Mouse (Mus musculus) hindbrain, embryonic 15.5 days (tissue): ENCODE results near the gene Prok1. TPM values are rescaled to one million over a fixed set of nuclear protein-coding genes. Genes with fewer than 3 reads are reported as not detected.

ENCODE experiments used
- ATAC-seq: fragments of 200-750 bp; cut with Nextera tagmentation; 2 replicates; pipeline ENCODE4 v1.8.0; 2017; ENCODE audit warnings: low read depth, moderate number of reproducible peaks, moderate TSS enrichment; ENCODE audit not compliant: low FRiP score
- H3K27ac ChIP-seq: fragments of 300-500 bp; sonication (generic); replicated peaks from 2 replicates; pipeline ENCODE4 v1.5.1; 2015; ENCODE audit warnings: mild to moderate bottlenecking, inconsistent platforms
- H3K27me3 ChIP-seq: fragments of 300-500 bp; sonication (generic); 2 replicates; pipeline ENCODE4 v1.6.1; 2015; ENCODE audit warnings: control low read depth, inconsistent platforms
- H3K36me3 ChIP-seq: fragments of 300-500 bp; sonication (generic); 2 replicates; pipeline ENCODE4 v1.6.1; 2015; ENCODE audit warnings: control low read depth, inconsistent platforms
- H3K4me1 ChIP-seq: fragments of 300-500 bp; sonication (generic); replicated peaks from 2 replicates; pipeline ENCODE4 v1.6.1; 2015; ENCODE audit warnings: control low read depth, inconsistent platforms
- H3K4me2 ChIP-seq: fragments of 300-500 bp; sonication (generic); 2 replicates; pipeline ENCODE4 v1.6.1; 2015; ENCODE audit warnings: moderate library complexity, mild to moderate bottlenecking, inconsistent platforms
- H3K4me3 ChIP-seq: fragments of 300-500 bp; sonication (generic); 2 replicates; pipeline ENCODE4 v1.5.1; 2015; ENCODE audit warnings: mild to moderate bottlenecking, inconsistent platforms
- H3K9ac ChIP-seq: fragments of 300-500 bp; sonication (generic); 2 replicates; pipeline ENCODE4 v1.6.1; 2015; ENCODE audit warnings: inconsistent platforms
- H3K9me3 ChIP-seq: fragments of 300-500 bp; sonication (generic); 2 replicates; pipeline ENCODE4 v1.6.1; 2016; ENCODE audit warnings: control low read depth, inconsistent platforms
- WGBS: fragments of 180-500 bp; shearing (Covaris S2); methylation state at CpG from one replicate; pipeline ENCODE4 v1.1.7; 2015; 5-methylcytosine and 5-hydroxymethylcytosine counted together
- polyA plus RNA-seq: library from polyadenylated mRNA; unstranded; fragments of >200 nt; fragmentation: Nextera tagmentation; extraction: Ambion mirVana; gene quantifications from 2 replicates; pipeline ENCODE4 v1.2.1, GENCODE M21; 2015

Prok1 gene
- polyA plus RNA-seq, 1 experiment from 2014 or later, result not detected

GRCm38 (mm10) chr3:107257924-107258323 lies 18.4 kb upstream of the Prok1 start:
- Histone ChIP-seq H3K4me2 (no peak overlapping the region), H3K9ac (no peak overlapping the region), H3K36me3 (no peaks in the 10 kb centered on the region), H3K27me3 (no peaks in the 10 kb centered on the region), H3K4me3 (no peak overlapping the region), H3K27ac (peak overlapping the region; percentile 5; the same call in 1 of the 2 replicates), H3K4me1 (peaks cover 28% of the 10 kb centered on the region), H3K9me3 (no peaks in the 10 kb centered on the region)
- 47% methylated on average over 5 of the region's 5 CpGs for WGBS
- ATAC-seq, result no peak

- Histone ChIP-seq H3K36me3 (no peaks in the 10 kb centered on the region), H3K4me3 (no peak overlapping the region), H3K4me2 (no peak overlapping the region), H3K27me3 (no peaks in the 10 kb centered on the region), H3K4me1 (peaks cover 26% of the 10 kb centered on the region), H3K27ac (no peak overlapping the region), H3K9me3 (no peaks in the 10 kb centered on the region), H3K9ac (no peak overlapping the region)
- 42% methylated on average over 7 of the region's 7 CpGs for WGBS
- ATAC-seq, result peak; percentile 43; the same call in 1 of the 2 replicates
Measured at GRCm38 (mm10) chr3:107256724-107257123, 17.2 kb upstream of the Prok1 start.

GRCm38 (mm10) chr3:107255992-107256391 lies 16.5 kb upstream of the Prok1 start:
- H3K27ac ChIP-seq, result no peak overlapping the region
- H3K36me3 ChIP-seq, result no peaks in the 10 kb centered on the region
- H3K4me2 ChIP-seq, result no peak overlapping the region
- no peak overlapping the region for H3K9ac ChIP-seq
- 85% methylated on average over 3 of the region's 3 CpGs for WGBS
- no peaks in the 10 kb centered on the region for H3K27me3 ChIP-seq
- H3K4me1 ChIP-seq, result peaks cover 18% of the 10 kb centered on the region
- H3K9me3 ChIP-seq, result no peaks in the 10 kb centered on the region
- no peak for ATAC-seq
- H3K4me3 ChIP-seq, result no peak overlapping the region

DNA sequence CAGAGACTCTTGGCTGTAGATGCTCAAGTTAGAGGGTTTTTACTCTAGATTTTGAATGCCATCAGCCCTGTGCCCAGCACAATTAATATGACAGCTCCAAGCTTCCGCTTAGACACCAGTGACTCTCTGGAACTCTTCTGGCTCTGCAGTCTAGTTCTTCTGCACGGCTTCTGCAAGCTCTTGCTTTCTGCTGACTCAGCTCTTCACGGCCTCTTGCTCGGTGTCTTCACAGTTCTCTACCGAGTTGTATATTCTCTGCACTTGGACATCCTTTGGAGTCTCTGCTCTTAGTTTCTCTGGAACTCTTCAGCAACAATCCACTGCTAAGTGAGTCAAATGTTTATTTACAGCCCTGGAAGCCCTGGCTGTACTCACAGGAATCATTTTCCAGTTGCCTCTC lies 14.4 kb upstream of the Prok1 start:
- H3K4me2 ChIP-seq, result no peak overlapping the region
- no peak overlapping the region for H3K9ac ChIP-seq
- no peaks in the 10 kb centered on the region for H3K36me3 ChIP-seq
- no peak overlapping the region for H3K27ac ChIP-seq
- 81% methylated on average over 5 of the region's 5 CpGs for WGBS
- ATAC-seq, result no peak
- no peak overlapping the region for H3K4me3 ChIP-seq
- H3K9me3 ChIP-seq, result no peaks in the 10 kb centered on the region
- H3K4me1 ChIP-seq, result peaks cover 13% of the 10 kb centered on the region
- no peaks in the 10 kb centered on the region for H3K27me3 ChIP-seq

GRCm38 (mm10) chr3:107252035-107252434 lies 12.5 kb upstream of the Prok1 start:
- Histone ChIP-seq H3K9me3 (no peaks in the 10 kb centered on the region), H3K4me2 (no peak overlapping the region), H3K27me3 (no peaks in the 10 kb centered on the region), H3K4me1 (peaks cover 6% of the 10 kb centered on the region; the same call in 1 of the 2 replicates), H3K4me3 (no peak overlapping the region), H3K9ac (no peak overlapping the region), H3K27ac (no peak overlapping the region), H3K36me3 (no peaks in the 10 kb centered on the region)
- 63% methylated on average over 4 of the region's 4 CpGs for WGBS
- no peak for ATAC-seq

DNA sequence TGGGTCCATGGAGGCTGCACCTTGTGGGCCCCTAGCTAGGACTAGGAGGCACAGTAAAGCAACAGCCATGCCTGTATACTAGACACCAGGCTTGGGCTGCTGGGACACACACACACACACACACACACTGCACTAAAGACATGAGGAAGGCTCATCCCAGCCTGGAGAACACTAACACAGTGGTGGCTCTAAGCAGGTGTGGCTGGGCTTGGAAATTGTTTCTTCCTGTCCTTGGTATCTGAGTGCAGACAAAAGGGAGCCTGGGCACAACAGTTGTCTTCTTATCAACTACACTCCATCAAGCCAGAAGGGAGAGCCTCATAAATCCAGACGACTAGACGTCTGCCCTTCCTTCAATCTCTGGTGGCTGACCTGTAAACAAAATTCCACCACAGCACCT lies 10.8 kb upstream of the Prok1 start:
- Histone ChIP-seq H3K27ac (no peak overlapping the region), H3K4me2 (no peak overlapping the region), H3K4me3 (no peak overlapping the region), H3K9me3 (no peaks in the 10 kb centered on the region), H3K36me3 (no peaks in the 10 kb centered on the region), H3K4me1 (no peaks in the 10 kb centered on the region; the same call in 1 of the 2 replicates), H3K27me3 (no peaks in the 10 kb centered on the region), H3K9ac (no peak overlapping the region)
- no peak for ATAC-seq
- WGBS, result 80% methylated on average over 2 of the region's 2 CpGs

DNA sequence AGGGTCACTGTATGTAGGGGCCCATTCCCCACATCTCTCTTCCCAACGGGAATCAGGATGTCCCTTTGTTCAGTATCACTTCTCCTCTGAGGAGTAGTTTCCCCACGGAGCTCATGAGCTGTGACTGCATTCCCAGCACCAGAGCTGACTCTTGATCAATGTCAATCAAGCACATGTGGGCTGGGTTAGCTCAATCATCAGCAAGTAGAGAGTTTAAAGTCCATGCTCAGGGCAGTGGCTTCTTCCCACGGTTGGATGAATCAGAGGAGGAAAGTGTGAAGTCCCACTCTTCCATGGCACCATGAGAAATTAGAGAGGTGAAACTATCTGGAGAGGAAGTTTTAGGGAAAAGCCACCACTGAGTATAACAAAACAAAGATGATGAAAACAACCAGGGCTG lies 9.5 kb upstream of the Prok1 start:
- H3K4me2 ChIP-seq, result no peak overlapping the region
- H3K36me3 ChIP-seq, result no peaks in the 10 kb centered on the region
- WGBS, result 70% methylated on average over 3 of the region's 3 CpGs
- no peaks in the 10 kb centered on the region for H3K9me3 ChIP-seq
- H3K27me3 ChIP-seq, result no peaks in the 10 kb centered on the region; the same call in 1 of the 2 replicates
- H3K9ac ChIP-seq, result no peak overlapping the region
- ATAC-seq, result no peak
- H3K4me3 ChIP-seq, result no peak overlapping the region
- H3K27ac ChIP-seq, result no peak overlapping the region
- H3K4me1 ChIP-seq, result no peaks in the 10 kb centered on the region; the same call in 1 of the 2 replicates

DNA sequence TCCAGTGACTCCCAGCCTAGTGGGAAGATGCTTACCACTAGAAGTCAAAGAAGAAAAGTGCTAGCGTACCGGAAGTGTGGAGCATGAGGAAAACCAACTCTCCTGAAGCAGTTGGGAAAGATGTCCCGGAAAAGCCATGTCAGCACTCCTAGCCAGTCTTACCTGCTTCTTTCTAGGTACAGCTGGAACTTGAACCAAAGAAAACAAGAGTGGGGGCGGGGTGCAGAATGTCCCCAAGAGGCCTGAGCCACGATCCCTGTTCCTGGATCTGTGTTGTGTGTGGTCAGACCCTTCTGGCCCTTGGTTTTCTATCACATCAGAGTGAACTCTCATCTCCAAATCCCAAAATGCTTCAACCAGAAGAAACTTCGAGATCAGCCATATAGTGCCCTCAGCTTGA lies 7.4 kb upstream of the Prok1 start:
- no peak for ATAC-seq
- no peak overlapping the region for H3K4me2 ChIP-seq
- no peaks in the 10 kb centered on the region for H3K36me3 ChIP-seq
- H3K27ac ChIP-seq, result no peak overlapping the region
- H3K4me1 ChIP-seq, result peaks cover 1% of the 10 kb centered on the region
- WGBS, result 83% methylated on average over 6 of the region's 6 CpGs
- no peaks in the 10 kb centered on the region for H3K9me3 ChIP-seq
- peaks cover 3% of the 10 kb centered on the region; the same call in 1 of the 2 replicates for H3K27me3 ChIP-seq
- no peak overlapping the region for H3K4me3 ChIP-seq
- H3K9ac ChIP-seq, result no peak overlapping the region

- peak; percentile 34; the same call in 1 of the 2 replicates for ATAC-seq
- no peak overlapping the region for H3K9ac ChIP-seq
- peaks cover 3% of the 10 kb centered on the region; the same call in 1 of the 2 replicates for H3K27me3 ChIP-seq
- H3K36me3 ChIP-seq, result no peaks in the 10 kb centered on the region
- no peak overlapping the region for H3K27ac ChIP-seq
- peaks cover 9% of the 10 kb centered on the region for H3K4me1 ChIP-seq
- H3K4me2 ChIP-seq, result 0 out of 2 replicates have a peak overlapping the region, but pooled peaks have one; percentile 1
- H3K9me3 ChIP-seq, result no peaks in the 10 kb centered on the region
- 30% methylated on average over 14 of the region's 14 CpGs for WGBS
- H3K4me3 ChIP-seq, result no peak overlapping the region
Measured at GRCm38 (mm10) chr3:107241389-107242094, 2.0 kb upstream of the Prok1 start.

DNA sequence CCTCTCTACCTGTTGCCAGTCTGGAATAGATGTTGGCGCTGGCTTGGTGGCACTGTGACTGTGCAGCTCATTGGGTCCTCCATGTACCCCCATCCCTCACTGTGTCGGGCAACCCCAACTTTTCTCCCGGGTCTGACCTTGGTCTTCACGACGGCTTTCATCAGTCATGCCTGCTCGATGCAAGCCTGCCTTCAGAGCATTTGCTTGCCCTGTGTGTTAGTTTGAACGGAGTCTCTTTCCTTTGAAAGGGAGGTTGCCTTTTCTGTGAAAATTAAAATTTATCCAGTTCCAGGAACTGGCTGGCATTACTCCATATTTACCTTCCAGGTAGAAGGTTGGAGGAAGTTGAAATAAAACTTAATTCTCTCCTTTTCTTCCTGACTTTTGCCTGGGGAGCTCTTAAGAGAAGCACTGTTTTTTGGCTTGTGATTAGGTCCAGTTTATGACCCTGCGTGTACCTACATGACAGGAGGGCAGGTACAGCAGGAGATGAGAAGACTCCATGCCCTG lies 981 bp downstream of the Prok1 start:
- Histone ChIP-seq H3K27me3 (no peaks in the 10 kb centered on the region; the same call in 1 of the 2 replicates), H3K9ac (no peak overlapping the region), H3K9me3 (no peaks in the 10 kb centered on the region), H3K36me3 (no peaks in the 10 kb centered on the region), H3K4me2 (no peak overlapping the region), H3K4me1 (peaks cover 9% of the 10 kb centered on the region), H3K27ac (no peak overlapping the region), H3K4me3 (no peak overlapping the region)
- 84% methylated on average over 8 of the region's 8 CpGs for WGBS
- ATAC-seq, result no peak

DNA sequence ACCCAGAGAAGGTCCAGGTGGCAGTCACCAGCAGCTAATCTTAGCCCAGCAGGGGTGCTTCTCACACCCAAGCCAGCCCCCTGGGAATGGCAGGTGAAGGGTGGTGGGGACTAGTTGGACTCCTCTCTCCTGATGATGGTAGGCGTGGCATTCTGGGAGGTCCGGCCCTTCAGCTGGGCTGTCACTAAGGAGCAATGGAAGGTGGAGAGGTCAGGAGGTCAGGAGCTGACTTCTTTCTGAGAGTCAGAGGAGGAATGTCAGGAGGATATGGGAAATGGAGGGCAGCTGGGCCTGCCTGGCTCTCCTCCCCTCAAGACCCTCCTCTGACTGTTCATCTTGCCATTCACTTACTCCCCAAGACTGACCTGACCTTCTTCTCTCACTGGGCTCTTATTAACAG lies 1.5 kb downstream of the Prok1 start:
- no peaks in the 10 kb centered on the region for H3K27me3 ChIP-seq
- H3K9ac ChIP-seq, result no peak overlapping the region
- no peak overlapping the region for H3K4me2 ChIP-seq
- no peak for ATAC-seq
- no peak overlapping the region for H3K27ac ChIP-seq
- no peaks in the 10 kb centered on the region for H3K36me3 ChIP-seq
- H3K9me3 ChIP-seq, result no peaks in the 10 kb centered on the region
- 73% methylated on average over 2 of the region's 2 CpGs for WGBS
- peaks cover 9% of the 10 kb centered on the region for H3K4me1 ChIP-seq
- no peak overlapping the region for H3K4me3 ChIP-seq

DNA sequence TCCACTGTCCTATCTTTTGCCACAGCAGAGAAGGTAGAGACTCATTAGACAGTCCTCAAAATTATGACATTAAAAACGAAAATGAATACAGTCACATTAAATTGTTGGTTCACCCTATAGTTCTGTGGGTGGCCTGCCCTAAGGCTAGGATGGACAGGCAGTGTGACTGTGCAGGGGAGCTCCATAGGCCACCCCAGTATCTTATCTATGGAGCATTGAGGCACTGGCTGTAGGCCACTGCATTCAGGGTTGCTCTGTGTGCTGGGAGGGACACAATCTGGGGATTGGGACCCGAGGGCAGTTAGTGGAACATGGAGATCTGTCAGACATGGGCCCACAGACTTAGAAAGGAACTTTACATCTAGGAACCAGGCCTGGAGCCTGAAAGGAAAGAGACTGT lies 5.6 kb downstream of the Prok1 start:
- H3K9ac ChIP-seq, result no peak overlapping the region
- H3K27me3 ChIP-seq, result no peaks in the 10 kb centered on the region
- ATAC-seq, result peak; percentile 43; the same call in 1 of the 2 replicates
- no peaks in the 10 kb centered on the region for H3K36me3 ChIP-seq
- H3K4me2 ChIP-seq, result no peak overlapping the region
- H3K4me1 ChIP-seq, result no peaks in the 10 kb centered on the region
- no peak overlapping the region for H3K4me3 ChIP-seq
- 29% methylated on average over 2 of the region's 2 CpGs for WGBS
- H3K9me3 ChIP-seq, result no peaks in the 10 kb centered on the region
- H3K27ac ChIP-seq, result no peak overlapping the region
